Mouse (Mus musculus): ENCODE results near the gene Frrs1.

- TF ChIP-seq TAL1 (IDR thresholded peaks at IDR 0.05; ENCODE audit: low read length) (peak; percentile 84), GATA1 (IDR thresholded peaks at IDR 0.05; ENCODE audit: low read length) (peak; percentile 94)
Measured at GRCm38 (mm10) chr3:116858941-116859685, at the start of gene Frrs1.

All from erythroblast, embryonic 14.5 days (primary cell).